Mouse (Mus musculus) ES-E14 (cell line): ENCODE measurements around the gene Acoxl. TPM values are rescaled to one million over a fixed set of nuclear protein-coding genes. Genes with fewer than 3 reads are reported as not detected.

Experiments
- DNase-seq: peaks from one replicate; pipeline ENCODE4 v3.0.0-alpha.2; 2013; ENCODE audit warnings: low read depth, low spot score
- H3K27ac ChIP-seq: 2 replicates; pipeline ENCODE4 v1.5.1; 2012; ENCODE audit warnings: low read depth, mild to moderate bottlenecking, low read length, moderate library complexity, mixed read lengths; ENCODE audit not compliant: poor library complexity, insufficient read depth, severe bottlenecking
- H3K36me3 ChIP-seq: 2 replicates; pipeline ENCODE4 v1.6.1; 2012; ENCODE audit warnings: mild to moderate bottlenecking, low read length, moderate library complexity, mixed read lengths; ENCODE audit not compliant: control insufficient read depth, poor library complexity, insufficient read depth, severe bottlenecking
- H3K4me1 ChIP-seq, 2 experiments: fragments of 150-350 bp in 1 of 2; sonication (generic) in 1 of 2; 2 replicates each; pipeline ENCODE4 v1.6.1; 2012; ENCODE audit warnings: low read length in 2 of 2, mild to moderate bottlenecking in 1 of 2, mixed read lengths in 1 of 2; ENCODE audit not compliant: control insufficient read depth in 2 of 2, insufficient read depth in 2 of 2, poor library complexity in 1 of 2
- H3K4me3 ChIP-seq, 2 experiments: fragments of 150-350 bp in 1 of 2; sonication (generic) in 1 of 2; 2 replicates each; pipeline ENCODE4 v1.5.1; 2012; ENCODE audit warnings: low read length in 2 of 2, low read depth in 1 of 2, mild to moderate bottlenecking in 1 of 2, mixed read lengths in 1 of 2; ENCODE audit not compliant: insufficient read depth in 1 of 2, poor library complexity in 1 of 2, severe bottlenecking in 1 of 2
- H3K9ac ChIP-seq: 2 replicates; pipeline ENCODE4 v1.6.1; 2012; ENCODE audit warnings: low read depth, mild to moderate bottlenecking, low read length, mixed read lengths; ENCODE audit not compliant: poor library complexity, insufficient read depth, severe bottlenecking
- H3K9me3 ChIP-seq: fragments of 150-350 bp; sonication (generic); 2 replicates; pipeline ENCODE4 v1.6.1; 2012; ENCODE audit warnings: low read depth, mild to moderate bottlenecking, low read length; ENCODE audit not compliant: control insufficient read depth, insufficient read depth
- CHD2 ChIP-seq: IDR thresholded peaks from 2 replicates; pipeline ENCODE4 v1.6.1; 2014; ENCODE audit warnings: mild to moderate bottlenecking, low read depth, low read length, inconsistent platforms
- HCFC1 ChIP-seq: IDR thresholded peaks from 2 replicates; pipeline ENCODE4 v1.6.1; 2012; ENCODE audit warnings: low read length, inconsistent platforms, borderline replicate concordance; ENCODE audit not compliant: insufficient read depth
- MAFK ChIP-seq: IDR thresholded peaks from 2 replicates; pipeline ENCODE4 v1.6.1; 2014; ENCODE audit warnings: mild to moderate bottlenecking, low read depth, low read length, inconsistent platforms; ENCODE audit not compliant: insufficient read depth
- ZC3H11A ChIP-seq: IDR thresholded peaks from 2 replicates; pipeline ENCODE4 v1.6.1; 2012; ENCODE audit warnings: low read depth, mild to moderate bottlenecking, inconsistent platforms, low read length, borderline replicate concordance
- ZNF384 ChIP-seq: IDR thresholded peaks from 2 replicates; pipeline ENCODE4 v1.6.1; 2012; ENCODE audit warnings: low read depth, low read length, inconsistent platforms
- in situ Hi-C, 2 experiments: fragments of 600-800 bp; cut with MboI; formaldehyde crosslinking; loops; one replicate each; pipeline ENCODE4 v1.15.1; 2025; ENCODE audit warnings: low sequenced_read_pairs in 2 of 2, inconsistent platforms in 1 of 2; ENCODE audit not compliant: unreplicated experiment in 2 of 2
- total RNA-seq: library from RNA; depleted of rRNA; stranded (reverse); fragments of 300-350 nt; gene quantifications from 2 replicates; pipeline ENCODE4 v1.2.3, GENCODE M21; 2012

Acoxl gene
- total RNA-seq, 1 experiment, result 0.98 TPM

DNA sequence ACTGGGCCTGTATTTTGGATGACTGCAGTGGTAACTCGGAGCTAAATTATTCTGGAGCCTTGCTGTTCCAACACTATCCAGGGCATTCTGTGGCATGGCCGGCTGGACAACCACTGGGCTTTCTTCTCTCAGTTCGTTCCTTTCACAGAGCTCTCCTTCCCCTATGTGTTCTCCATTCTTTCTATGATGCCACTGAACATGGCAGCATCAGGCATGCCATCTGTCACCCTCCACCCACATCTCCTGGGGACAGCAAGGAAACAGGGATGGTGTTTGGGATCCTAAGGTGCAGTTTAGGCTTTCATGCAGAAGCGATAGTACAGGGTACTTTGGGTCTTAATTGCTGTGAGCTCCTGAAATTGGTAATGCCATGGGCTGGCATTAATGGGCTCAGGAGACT lies 71.1 kb downstream of the Acoxl start:
- Histone ChIP-seq H3K9me3 (no peaks in the 10 kb centered on the region), H3K4me3 (no peak overlapping the region), H3K4me1 (no peaks in the 10 kb centered on the region; a peak in 1 of 4 replicates), H3K36me3 (no peaks in the 10 kb centered on the region), H3K9ac (no peak overlapping the region), H3K27ac (no peak overlapping the region)
- no peak for DNase-seq
- in situ Hi-C loops, result no loop called here
- TF ChIP-seq HCFC1, result no peak
- no peak for TF ChIP-seq ZC3H11A
- TF ChIP-seq ZNF384, result no peak
- no peak for TF ChIP-seq MAFK
- no peak for TF ChIP-seq CHD2

DNA sequence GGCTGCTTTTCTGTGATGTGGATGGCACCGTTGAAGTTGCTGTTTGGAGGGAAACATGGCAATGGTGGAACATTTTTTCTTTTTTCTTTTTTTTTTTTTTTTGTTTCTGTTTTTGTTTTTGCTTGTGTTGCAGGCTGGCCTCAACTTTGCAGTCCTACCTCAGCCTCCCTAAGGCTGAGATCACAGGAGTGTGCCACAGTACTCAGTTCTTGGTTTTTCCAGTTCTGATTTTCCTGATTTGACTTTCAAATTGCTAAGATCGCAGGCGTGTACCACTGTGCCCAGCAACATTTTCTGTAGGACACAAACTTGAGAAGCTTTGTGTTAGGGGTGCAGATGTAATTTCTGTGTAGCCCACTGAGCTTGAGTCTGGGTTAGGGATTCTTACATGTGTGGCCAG lies 72.9 kb downstream of the Acoxl start:
- H3K4me3 ChIP-seq, result no peak overlapping the region
- in situ Hi-C loops, result no loop called here

DNA sequence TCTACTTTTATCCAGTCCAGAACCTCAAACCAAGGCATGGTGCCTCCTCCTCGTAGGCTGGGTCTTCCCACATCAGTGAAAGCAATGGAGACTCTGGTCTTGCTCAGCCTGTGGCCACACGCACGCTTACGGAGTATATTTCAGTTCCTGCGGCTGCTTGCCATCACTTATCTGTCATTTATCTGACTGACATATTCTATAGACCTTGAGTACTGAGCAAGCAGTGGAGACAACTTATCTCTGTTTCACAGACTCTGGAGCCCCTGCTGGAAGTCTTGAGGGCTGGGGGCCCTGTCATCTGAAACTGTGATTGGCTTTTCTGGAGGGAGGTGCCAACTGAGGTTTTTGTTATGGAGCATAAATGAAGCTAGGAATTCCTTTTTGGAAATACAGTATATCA lies 75.4 kb downstream of the Acoxl start:
- TF ChIP-seq HCFC1 (no peak), MAFK (no peak), CHD2 (no peak), ZNF384 (no peak), ZC3H11A (no peak)
- Histone ChIP-seq H3K4me1 (no peaks in the 10 kb centered on the region), H3K9me3 (no peaks in the 10 kb centered on the region), H3K4me3 (no peak overlapping the region), H3K9ac (no peak overlapping the region), H3K27ac (no peak overlapping the region), H3K36me3 (no peaks in the 10 kb centered on the region)
- in situ Hi-C loops, result no loop called here
- no peak for DNase-seq

More for the DNA sequence above, 72.9 kb downstream of the Acoxl start:
- DNase-seq, result no peak
- no peak for TF ChIP-seq MAFK
- no peaks in the 10 kb centered on the region for H3K9me3 ChIP-seq
- H3K36me3 ChIP-seq, result no peaks in the 10 kb centered on the region
- H3K27ac ChIP-seq, result no peak overlapping the region
- no peak overlapping the region for H3K9ac ChIP-seq
- H3K4me1 ChIP-seq, result no peaks in the 10 kb centered on the region; a peak in 1 of 4 replicates

DNA sequence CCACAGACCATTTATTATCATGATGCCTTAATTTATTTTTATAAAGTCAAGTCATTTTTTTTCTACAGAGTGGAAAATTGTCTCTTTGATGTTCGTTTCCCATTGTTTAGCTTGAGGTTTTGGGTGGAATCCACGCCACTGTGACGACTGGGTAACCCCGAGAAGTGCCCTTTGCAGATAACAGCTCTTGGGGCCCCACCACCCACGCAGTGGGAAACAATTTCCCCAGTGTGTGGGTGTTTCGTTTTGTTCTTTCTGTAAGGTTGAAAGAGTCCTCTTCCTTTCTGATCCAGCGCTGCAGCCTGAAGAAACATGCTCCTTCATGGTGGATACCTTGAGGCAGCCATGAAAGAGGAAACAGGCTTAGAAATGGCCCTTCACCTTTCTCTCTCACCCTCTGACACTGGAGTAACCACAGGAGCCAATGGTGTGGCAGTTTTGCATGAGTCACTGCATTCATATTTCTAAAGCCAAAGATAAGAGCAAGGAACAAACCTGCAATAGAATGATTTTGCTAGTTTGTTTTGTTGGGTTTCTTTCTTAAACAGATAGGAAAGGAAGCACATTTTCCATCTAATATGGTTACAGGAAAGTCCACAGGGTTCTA lies 78.2 kb downstream of the Acoxl start:
- no peaks in the 10 kb centered on the region for H3K4me1 ChIP-seq
- DNase-seq, result no peak
- in situ Hi-C loops, result no loop called here

DNA sequence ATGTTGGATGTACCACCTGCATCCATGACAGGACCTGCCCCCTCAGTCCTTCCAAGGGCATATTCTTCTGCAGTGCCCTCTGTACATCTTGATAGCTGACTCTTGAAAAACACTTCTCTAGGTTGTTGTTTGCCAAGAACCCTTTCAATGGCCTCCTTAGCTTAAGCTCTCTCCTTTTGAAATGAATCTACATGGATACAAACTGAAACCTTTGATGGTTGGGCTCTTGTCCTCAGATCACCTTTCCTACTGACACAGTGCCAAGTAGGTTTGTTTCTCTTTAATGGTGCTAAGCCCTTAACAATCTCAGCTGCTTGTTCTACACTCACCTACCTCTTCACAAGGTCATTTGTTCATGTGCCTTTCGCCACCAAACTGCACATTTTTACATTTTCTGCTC lies 81.1 kb downstream of the Acoxl start:
- Histone ChIP-seq H3K4me1 (no peaks in the 10 kb centered on the region), H3K9ac (no peak overlapping the region), H3K27ac (no peak overlapping the region), H3K9me3 (no peaks in the 10 kb centered on the region), H3K4me3 (no peak overlapping the region), H3K36me3 (no peaks in the 10 kb centered on the region)
- TF ChIP-seq ZC3H11A, result no peak
- TF ChIP-seq HCFC1, result no peak
- TF ChIP-seq ZNF384, result no peak
- TF ChIP-seq MAFK, result no peak
- in situ Hi-C loops, result no loop called here
- DNase-seq, result no peak

More for the DNA sequence above, 78.2 kb downstream of the Acoxl start:
- no peak overlapping the region for H3K27ac ChIP-seq
- no peaks in the 10 kb centered on the region for H3K9me3 ChIP-seq
- H3K9ac ChIP-seq, result no peak overlapping the region
- TF ChIP-seq MAFK (no peak), CHD2 (no peak), HCFC1 (no peak), ZNF384 (no peak), ZC3H11A (no peak)
- no peaks in the 10 kb centered on the region for H3K36me3 ChIP-seq
- H3K4me3 ChIP-seq, result no peak overlapping the region
